Mouse (Mus musculus) brain, embryonic 18.5 days (tissue): Measurements from ENCODE around the gene Ptprc.

Source experiments
- DNase-seq: peaks from one replicate; pipeline ENCODE4 v3.0.0-alpha.2; 2012; ENCODE audit warnings: low read depth, low spot score

Ptprc gene

DNA sequence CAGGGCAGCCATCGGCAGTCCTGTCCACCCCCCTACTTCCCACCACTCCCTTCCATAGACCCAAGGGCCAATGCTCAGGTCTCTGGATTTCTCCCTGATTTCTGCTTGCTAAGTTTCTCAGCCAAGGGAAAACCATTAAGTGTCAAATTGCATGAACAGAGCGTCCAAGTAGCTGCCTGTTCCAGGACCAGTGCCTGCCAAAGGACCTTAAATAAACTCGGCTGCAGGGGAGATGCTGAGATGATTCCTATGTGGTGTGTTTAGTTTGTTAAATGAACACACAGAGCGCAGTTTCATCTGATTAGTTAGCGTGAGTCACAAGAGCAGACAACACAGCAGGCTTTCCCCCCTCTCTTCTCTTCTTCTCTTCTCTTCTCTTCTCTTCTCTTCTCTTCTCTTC is 135.0 kb downstream of the Ptprc start:
- DNase-seq = no peak

DNA sequence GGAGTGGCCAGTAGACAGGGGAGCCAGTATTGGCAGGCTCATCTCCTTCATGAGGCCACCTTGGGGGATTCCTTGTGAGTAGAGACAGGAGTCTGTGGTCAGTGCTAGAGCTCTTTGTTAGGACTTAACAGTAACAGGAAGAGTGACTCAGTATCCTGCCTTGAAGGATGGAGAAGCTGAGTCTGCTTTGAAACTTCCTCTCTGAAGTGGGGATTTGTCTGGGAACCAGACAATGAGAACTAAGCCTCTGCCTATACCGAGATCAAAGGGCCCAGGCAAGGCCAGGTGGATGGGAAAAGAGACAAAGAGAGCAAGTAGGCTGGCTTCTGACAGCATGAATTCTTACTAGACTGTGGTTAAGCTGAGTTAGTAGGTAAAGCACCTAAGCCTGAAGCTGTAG is 136.3 kb downstream of the Ptprc start:
- no peak for DNase-seq

DNA sequence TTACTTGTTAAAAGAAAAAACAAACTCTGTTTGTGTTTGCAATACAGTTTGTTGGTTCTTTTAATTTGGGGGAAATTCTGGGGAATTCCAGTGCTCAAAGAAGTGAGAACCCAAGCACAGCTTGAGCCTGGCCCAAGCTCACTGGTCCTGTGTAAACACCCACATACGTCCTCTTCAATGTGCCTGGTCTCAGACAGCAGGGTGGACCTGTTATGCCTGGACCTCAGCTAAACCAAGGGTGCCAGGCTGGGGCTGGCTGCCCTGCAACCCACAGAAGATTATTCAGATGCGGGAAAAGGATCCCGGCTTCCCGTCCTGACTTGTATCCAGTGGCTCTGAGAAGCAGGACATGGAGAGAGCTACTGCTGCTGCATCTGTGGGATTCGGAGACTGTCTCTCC is 138.0 kb downstream of the Ptprc start:
- no peak for DNase-seq

DNA sequence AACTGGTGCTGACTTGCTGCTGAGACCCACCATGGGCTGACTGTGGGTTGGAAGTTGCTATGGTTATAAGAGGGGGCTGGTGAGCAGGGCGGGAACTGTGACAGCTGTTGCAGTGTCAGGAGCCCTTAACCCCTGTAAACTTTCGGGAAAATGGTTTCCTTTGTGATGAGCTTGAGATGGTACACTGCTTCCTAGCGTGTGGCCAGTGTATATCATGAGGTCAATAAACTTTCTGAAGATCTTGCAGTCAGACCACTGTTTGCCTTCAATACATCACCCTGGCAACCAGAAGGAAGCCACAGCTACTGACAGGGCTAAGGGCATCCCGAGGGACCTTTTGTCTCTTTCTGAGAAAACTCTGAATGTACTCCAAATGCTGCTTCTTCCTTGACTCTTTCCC is 145.9 kb downstream of the Ptprc start:
- DNase-seq = no peak

DNA sequence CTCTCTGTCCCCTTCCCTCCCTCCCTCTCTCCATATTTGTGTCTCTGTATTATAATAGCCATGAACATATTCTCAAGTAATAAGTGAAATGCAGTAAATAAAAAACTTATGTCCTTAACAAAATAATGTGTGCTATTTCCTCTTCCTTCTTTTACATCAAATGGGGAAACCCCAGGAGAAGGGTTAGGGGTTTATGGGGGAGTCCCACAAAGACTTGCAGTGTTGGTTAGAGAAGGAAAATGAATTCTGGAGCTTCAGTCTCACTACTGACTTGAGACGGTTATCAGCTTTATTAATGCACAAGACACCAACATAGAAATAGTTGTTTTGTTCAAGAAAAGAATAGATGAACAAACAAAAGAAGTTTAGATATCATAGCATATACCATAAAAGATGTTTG is 150.2 kb downstream of the Ptprc start:
- DNase-seq = no peak

DNA sequence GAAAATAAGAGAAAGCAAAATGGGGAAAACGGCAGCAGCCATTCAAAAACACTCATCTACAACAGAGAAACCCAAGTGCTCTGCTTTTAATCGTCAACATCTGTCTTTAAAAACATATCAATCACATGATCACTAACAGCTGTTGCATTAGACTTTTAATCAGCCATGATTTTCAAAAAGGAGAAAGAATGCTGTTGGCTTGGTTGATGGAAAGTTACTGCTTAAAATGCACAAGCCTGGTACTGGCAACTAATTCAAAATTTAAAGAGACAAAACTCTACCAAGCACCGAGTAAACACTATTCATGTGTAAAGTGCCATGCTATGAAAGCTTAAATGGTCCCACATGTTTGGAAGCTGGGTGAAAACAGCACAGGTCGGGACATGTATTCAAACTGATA is 151.9 kb downstream of the Ptprc start:
- no peak for DNase-seq

DNA sequence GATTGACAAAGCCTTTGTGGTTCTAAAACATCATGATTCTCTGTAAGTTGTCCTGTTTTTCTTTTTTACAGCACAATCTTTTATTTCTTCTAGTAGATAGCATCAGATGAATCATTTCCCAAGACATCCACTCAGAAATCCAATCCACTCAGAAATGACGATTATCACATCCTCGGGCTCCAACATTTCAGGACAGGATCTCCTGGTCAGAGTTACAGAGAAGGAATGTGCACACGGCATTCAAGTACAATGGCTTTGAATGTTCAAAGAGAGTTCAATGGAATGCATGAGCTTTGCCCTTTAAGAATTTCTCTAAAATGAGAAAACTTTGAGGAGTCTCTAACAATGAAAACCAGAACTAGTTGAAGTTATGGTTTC is 152.6 kb downstream of the Ptprc start:
- no peak for DNase-seq

DNA sequence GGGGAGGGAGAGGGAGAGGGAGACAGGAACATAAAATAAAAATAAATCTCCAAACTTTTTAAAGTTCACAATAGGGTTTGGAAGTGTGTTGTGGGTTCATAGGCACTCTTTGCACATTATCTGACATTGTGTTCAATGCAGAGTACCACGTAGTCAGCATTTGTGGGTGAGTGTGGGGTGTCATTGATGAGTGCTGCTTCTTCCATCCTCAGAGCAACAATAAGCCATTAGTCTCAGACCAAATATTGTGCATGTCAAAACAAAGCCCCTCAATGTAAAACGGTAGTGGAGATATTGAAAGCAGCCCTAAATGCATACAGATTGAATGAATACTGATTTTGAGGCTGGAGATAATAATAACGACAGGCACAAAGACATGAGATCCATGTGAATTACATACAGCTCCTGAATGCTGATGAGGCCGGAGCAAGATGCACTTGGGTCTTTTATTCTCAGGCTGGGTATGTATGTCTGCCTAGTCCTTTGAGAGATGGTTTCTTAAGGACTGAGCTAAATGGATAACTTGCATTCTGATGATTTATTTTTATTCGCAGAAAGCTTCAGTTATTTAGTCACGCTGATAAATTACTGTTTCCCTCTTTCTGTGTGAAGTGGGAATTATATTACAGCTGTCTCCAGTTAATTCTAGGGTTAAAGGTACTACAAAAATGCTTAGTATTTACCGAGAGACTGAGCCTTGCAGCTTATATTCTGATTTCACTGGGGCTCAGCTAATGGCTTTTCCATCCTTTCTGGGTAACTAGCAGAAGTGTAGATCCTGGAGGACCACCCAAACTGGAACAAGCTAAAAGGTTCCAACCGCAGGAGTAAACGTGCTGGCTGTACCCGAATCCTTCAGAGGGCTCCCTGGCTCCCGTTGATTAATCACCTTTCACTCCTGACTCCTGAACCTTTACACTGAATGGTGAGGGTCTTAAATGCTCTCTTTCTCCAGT is 153.3 kb downstream of the Ptprc start:
- no peak for DNase-seq
